Mouse (Mus musculus): Measurements from ENCODE around the gene Slx1b. TPM values are rescaled to one million over a fixed set of nuclear protein-coding genes. Genes with fewer than 3 reads are reported as not detected.
"Not testable (repeated sequence)": the region's sequence is repeated elsewhere in the genome, so short reads cannot be mapped to it uniquely, and the experiment has no call there.

Gene Slx1b
- total RNA-seq, 2 experiments from 2014 or later = 0.84 to 3.2 TPM

DNA sequence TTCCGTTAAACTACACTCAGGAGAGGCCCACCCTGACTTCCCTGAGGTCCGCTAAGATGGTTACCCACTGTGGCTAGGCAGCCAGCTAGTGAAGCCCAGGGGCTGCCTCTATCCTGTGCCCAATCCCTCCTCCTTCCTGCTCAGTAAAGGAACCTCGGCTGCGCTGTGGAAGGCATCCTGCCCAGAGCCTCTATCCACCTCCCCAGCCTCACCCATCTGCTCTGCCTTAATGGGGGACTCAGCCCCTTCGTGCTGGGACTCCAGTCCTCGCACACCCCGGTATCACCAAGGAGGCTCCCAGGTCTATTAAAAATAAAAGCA, 8.1 kb upstream of the Slx1b start:
- no peak for ATAC-seq (replicated peaks; ENCODE audit: low FRiP score, poor library complexity, severe bottlenecking)

DNA sequence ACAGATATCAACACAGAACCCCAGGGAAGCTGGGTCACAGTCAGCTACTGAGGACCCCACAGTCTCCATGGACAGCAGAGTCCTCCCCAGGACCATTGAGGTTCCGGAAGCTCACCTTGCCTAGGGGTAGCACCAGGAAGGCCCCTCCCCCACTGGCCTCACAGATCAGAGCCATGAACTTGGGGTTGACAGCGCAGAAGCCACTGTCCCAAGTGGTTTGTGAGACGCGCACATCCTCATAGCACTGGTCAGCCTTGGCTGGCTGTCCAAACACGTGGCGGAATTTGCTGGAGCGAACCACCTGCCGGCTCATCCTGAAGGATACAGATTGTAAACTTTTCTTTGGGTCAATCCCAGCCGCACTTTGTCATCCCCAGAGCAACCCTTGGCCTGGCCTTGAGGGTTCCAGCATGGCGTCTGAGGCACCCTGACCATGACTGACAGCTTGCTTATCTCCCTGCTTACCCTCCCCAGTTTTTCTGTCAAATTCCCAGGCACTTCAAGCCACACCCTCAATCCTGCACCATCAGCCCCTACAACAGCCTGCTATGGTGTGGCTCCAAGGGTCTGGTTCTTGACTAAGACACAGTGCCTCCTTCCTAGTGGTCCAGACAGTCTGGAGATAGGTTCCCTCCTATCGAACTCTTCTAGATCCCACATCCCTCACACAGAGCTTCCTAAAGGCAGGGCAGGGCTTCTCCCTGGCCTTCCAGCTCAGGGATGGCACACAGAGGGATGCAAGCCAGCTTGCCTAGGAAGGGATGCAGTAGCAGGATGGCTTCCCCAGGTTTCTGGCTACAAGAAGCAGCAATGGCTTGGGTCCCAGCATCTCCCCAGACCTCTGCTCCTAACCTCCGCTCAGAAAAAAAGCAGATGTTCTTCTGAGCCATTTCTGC, 7.5 kb upstream of the Slx1b start:
- ATAC-seq (replicated peaks; ENCODE audit: low FRiP score, poor library complexity, severe bottlenecking) = no peak

DNA sequence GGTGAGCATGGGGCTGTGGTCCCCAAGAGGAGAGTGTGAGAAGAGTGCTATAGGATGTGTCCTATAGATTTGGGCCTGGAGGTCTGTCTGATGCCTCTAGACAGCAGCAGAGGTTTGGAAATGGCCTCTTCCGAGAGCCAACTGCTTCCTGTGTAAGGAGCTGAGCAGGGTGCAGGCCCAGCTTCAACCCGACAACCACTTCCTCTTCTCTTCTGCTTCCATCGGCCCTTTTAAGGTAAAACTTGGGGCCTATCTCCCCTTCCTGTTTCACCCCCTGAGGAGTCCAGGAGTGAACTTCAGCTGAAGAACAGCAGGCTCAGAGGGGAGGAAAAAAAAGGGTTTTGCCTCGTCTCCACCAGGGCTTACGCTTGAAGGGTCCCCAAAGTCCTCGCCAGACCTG, 6.8 kb upstream of the Slx1b start:
- ATAC-seq (replicated peaks; ENCODE audit: low FRiP score, poor library complexity, severe bottlenecking) = no peak

DNA sequence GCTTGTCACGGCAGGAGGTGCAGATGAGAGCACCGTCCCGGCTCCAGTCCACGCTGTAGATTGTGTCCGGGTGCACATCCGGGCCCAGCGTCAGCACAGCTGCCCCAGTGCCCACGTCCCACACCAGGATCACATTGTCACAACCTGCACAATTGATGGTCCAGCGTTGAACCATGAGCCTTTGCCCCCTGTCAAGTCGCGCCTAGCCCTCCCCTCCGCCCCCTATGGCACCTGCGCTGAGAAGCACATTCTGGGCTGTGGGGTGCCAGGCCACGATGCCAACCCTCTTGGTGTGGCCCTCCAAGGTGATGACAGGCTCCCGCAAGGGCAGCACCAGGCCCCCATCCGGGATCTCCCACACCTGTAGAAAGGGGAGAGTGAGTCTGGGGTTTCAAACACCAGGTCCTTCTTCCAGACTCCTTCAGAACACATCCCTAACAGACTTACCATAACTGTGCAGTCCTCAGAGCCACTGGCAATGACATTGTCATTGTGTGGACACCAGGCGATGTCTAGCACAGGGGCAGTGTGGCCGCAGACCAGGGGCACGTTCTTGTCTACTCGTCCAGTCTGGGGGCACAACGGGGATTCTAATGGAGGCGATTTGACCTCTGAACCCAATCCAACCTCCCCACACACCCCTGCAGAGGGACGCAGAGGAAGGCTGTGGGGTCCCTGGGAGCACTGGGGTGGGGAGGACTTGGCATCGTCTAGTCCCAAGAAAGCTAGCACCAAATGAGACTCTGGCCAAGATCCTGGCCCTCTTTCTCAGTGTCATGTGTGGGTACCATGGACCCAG, 6.2 kb upstream of the Slx1b start:
- no peak for ATAC-seq (replicated peaks; ENCODE audit: low FRiP score, poor library complexity, severe bottlenecking)

DNA sequence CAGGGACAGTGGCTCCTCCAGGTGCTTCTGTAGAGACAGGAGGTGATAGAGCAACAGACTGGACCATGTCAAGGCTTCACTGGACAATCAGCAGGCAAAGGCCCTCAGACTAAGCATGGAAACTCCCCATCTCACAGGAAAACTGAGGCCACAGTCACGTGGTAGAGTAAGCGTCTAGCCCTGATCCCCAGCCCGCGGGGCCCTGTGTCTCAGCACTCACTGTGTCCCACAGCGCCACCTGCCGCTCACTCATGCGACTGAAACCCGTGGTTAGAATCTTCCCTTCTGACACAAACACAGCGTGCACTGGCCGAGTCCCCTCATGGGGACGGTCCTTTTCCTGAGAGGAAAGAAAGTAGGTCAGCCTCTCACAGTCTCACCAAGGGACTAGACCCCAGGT, 5.5 kb upstream of the Slx1b start:
- peak; percentile 64 for ATAC-seq (replicated peaks; ENCODE audit: low FRiP score, poor library complexity, severe bottlenecking)

DNA sequence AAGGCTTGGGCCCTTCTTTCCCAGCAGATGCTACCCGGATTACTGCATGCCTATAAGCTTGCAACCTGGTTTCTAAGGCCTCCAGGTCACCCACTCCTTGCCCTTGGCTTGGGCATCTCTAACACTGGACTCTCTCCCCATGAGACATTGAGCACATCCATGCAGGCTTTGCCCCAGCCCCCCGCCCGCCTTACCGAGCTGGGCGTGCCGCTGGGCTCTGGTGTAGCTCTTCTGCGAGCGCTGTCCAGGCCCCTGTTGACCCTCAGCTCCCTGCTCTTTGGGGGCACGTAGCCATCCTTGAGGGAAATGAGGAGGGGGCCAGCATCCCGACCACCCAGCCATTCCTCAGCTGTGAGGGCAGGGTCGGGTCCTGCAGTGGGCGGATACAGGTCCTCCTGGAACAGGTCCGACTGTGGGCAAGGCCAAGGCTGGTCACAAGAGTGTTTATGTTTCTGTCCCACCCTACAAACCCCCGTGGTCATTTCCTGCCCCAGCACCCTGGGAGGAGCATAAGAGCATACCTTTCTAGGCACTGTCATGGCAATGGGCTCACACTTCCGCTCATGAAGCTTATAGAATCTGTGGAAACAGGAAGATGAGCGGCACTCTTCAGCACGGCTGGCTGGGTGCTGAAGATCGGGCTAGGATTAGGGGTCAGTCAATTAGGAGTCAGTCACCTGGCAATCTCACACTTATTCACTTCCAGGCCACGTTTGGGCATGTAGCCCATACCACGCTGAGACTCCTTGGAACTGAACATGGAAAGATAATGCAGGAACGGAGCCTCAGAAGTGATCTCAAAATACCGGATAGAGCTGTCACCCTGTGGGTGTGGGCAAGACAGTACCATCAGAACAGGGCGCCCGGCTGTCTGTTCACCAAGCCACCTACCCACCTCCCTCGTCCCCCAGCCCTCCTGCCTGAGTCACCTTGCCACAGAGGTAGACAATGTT, 4.8 kb upstream of the Slx1b start:
- no peak for ATAC-seq (replicated peaks; ENCODE audit: low FRiP score, poor library complexity, severe bottlenecking)

DNA sequence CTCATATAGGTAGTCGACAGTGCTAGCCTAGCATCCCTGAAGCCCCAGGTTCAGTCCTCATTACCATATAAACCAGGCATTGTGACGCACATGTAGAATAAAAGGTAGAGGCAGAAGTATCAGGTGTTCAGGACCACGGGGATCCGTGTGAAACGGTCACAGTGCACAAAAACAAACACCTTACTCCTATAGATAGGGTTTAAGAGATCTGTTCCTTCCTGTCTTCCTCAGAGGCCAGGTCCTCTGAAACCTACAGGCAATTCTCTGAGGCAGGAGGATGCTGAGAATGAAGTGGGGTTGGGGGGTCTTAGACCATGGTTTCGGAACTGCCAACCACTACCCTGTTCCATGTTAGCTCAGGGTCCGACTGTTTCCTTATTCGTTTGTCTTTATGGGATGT, 2.3 kb upstream of the Slx1b start:
- no peak for ATAC-seq (replicated peaks; ENCODE audit: low FRiP score, poor library complexity, severe bottlenecking)

DNA sequence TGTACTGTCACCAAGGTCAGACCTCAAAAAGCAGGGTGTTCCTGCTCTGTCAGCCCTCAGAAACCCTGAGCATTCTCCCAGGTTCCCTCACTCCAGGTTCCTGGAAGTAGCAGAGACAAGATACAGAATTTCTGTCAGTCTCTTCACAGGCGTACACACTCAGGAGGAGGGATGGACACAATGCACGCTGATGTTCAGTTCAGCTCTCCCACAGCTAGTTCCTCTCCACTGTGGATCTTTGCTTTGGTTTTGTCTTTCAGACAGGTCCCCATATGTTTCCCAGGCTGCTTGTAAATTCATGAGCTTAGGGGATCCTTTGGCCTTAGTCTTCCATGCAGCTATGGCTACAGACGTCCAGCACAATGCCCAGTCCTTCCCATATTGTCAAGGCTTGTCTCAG, 1.3 kb upstream of the Slx1b start:
- no peak for ATAC-seq (replicated peaks; ENCODE audit: low FRiP score, poor library complexity, severe bottlenecking)

DNA sequence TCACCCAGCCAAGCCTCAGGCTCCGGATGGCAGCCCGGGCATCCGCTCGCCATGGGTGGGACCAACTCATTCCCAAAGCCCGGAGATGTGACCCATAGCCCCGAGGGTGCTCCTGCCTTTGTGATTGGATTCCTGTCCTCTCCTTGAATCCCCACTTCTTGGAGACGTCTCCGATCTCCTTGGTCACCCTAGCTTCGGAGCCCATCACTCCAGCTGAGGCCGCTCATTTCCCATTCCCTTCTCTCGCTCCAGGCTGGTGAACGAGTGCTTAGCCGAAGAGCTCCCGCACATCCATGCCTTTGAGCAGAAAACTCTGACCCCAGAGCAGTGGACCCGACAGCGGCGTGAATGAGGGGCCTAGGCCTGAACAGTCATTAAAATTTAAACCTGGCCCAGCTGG, 719 bp upstream of the Slx1b start:
- peak; percentile 21 for ATAC-seq (replicated peaks; ENCODE audit: low FRiP score, poor library complexity, severe bottlenecking)

DNA sequence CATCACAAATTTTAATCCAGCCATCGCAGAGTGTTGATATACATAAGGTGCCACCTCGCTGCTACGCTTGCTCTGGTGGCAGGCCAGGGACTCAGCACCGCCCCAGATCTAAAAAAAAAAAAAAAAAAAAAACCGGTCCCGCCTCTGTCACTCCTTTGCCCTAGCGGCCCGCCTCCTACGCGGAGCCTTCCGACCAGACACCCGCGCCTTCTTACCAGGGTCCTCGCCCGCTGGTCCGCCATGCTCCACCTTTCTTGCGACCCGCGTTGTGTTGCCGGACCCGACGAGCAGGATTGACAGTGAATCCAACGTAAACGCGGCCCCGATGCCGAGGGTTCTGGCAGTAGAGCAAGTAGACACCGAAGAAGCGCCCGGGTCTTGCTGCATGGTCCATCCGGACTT, 373 bp downstream of the Slx1b start, which contains the start of gene Bola2:
Bola2 (plus strand) TSS at position 192 of the 402 bp plus-strand sequence.
- peak; percentile 82 for ATAC-seq (replicated peaks; ENCODE audit: low FRiP score, poor library complexity, severe bottlenecking)

DNA sequence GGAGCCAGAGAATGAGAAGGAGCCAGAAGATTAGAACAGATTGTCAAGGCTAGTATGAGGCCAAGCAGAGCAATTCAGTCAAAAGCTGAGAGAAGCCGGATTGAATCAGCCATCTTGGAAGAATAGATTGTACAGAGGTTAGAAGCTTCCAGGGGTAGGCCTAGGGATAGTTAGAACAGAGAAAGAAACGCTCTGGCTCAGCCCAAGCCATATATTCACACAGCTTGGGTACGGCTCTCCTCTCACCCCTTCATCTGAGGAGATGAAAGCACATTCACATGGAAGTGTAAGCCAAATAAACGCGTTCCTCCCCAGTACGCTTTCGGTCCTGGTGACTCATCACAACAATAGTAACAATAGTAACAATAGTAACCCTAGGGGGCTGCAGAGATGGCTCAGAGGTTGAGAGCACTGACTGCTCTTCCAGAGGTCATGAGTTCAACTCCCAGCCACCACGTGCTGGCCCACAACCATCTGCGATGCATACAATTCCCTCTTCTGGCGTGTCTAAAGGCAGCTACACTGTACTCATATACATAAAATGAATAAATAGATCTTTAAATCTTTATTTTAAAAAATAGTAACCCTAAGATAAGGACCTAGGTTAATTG, 1.0 kb downstream of the Slx1b start:
- ATAC-seq (replicated peaks; ENCODE audit: low FRiP score, poor library complexity, severe bottlenecking) = no peak

DNA sequence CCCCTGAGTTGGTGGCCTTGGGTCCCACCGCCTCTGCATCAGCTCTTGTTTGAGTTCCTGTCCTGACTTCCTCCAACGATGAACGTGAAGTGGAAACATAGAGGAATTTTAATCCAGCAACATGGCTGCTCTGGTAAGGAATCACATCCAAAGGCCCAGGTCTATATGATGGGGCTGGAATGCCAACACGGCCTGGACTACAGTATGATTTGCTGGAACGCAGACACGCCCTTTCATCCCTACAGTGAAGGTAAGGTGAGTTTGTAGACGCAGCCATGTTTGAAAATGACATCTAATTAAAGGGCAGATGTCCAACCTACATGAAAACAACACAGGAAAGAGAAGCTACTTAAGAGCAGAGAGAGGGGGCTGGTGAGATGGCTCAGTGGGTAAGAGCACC, 1.8 kb downstream of the Slx1b start:
- ATAC-seq (replicated peaks; ENCODE audit: low FRiP score, poor library complexity, severe bottlenecking) = no peak

DNA sequence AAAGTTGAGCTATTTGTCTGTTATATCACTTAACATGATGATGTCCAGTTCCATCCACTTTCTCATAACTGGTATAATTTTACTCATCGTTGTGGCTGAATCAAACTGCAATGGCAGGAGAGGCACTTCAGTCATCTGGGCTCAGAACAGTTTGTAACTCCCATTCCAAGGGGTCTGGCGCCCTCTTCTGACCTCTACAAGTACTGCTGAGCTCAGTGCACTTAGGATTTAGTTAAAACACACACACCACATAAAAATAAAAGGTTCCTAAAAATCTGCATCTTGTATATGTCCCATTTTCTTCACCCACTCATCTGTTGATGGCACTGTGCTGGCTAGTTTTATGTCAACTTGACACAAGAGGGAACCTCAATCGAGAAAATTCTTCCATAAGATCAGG, 2.3 kb downstream of the Slx1b start:
- no peak for ATAC-seq (replicated peaks; ENCODE audit: low FRiP score, poor library complexity, severe bottlenecking)

DNA sequence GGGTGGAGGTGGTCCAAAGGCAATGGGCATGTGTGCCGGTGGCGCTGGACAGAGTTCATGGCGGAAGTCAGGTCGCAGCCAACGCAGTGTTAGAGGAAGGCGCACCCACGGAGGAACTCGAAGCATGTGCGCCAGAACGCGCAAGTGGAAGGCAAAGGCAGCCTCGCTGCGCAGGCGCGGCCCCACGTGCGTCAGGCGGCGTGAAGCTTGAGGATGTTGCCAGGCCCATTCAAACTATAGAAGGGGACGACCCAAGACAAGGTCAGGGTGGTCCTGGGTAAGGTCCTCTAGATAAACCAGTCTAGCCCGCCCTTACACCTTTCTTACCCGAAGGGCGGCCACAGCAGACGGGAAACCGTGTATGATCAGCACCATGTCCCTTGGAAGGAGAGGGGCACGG, 3.2 kb downstream of the Slx1b start:
- no peak for ATAC-seq (replicated peaks; ENCODE audit: low FRiP score, poor library complexity, severe bottlenecking)

DNA sequence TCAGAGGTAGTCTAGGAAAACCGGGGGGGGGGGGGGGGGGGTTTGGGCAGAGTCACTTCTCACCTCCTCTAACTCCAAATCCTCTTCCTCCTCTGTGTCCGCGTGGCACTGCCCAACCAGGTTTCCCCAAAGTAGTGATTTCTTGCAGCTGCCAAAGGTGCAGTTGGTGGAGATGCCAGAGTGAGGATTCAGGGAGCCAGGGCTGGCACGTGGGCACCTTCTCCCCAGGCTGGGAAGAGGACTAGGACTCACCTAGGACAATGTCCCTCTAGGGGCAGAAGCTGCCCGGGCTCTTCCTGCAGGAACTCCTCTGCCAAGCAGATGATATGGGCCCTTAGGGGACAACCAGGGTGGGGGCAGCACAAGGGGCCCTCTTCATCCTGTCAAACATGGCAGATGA, 3.9 kb downstream of the Slx1b start:
- ATAC-seq (replicated peaks; ENCODE audit: low FRiP score, poor library complexity, severe bottlenecking) = no peak

DNA sequence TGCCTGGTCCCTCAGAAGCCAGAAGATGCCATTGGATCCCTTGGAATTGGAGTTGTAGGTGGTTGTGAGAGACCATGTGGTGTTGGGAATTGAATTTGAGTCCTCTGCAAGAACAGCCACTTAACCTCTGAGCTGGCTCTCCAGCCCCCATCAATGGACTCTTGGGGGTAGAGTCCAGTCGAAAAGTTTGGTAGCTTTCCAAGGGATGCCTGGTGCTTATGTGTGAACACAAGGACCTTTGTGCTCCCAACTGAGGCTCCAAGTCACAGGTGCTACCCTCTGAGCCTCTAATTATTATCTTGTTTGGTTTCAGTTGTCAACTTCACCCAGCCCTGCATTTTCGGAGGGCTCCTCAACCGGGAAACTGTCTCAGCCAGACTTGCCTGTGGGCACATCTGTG, 4.8 kb downstream of the Slx1b start:
- no peak for ATAC-seq (replicated peaks; ENCODE audit: low FRiP score, poor library complexity, severe bottlenecking)

DNA sequence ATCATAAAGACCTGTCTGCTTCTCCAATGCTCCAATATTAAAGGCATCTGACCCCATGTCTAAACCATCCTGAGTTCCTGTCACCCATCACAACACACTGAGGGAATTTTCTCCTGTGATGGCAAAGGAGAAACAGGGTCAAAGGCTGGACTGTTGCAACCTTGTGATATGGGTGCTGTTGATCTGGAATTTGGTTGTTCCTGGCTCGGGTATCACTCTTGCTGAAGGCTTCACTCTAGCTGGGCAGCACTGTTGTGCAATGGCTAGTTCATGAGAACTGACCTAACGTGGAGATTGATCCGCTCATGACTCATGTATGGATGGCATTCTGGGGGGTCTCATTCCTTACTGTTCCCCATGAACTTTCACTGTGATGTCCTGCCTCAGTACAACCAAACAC, 6.6 kb downstream of the Slx1b start:
- ATAC-seq (replicated peaks; ENCODE audit: low FRiP score, poor library complexity, severe bottlenecking) = no peak

DNA sequence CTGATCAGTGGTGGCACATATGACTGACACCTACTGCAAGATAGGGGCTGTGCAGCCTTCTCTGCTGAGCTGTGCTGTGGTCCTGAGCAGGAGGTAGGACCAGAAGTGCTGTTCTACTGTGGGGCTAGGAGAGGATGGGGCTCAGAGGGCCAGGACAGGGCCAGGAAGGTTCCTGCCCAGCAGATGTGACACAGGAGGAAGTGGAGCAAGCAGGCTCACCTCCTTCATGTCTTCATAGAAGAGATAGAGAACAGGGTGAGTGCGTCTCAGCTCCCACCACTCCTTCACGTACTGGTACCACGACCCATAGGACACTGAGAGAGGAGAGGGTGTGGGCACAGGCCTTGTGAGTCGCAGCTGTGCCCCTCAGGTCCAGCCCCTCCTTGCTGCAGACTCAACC, 7.4 kb downstream of the Slx1b start:
- ATAC-seq (replicated peaks; ENCODE audit: low FRiP score, poor library complexity, severe bottlenecking) = not testable (repeated sequence)

DNA sequence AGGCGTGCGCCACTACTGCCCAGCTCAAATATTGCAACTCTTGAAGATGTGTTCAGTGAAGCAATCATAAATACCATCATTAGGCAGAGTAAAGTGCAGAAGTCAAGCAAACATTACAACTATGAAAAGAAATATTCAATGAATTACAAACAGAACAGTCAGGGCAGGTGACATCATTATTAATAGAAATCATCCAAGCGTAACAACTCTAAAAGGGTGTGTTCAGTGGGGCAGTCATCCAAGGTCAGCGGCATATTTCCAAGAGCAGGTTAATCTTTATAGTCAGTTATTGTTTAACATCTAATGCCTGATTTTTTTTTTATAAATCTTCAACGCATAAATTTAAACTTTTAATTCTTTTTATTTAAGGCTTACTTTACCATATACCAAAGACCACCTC, 14.4 kb downstream of the Slx1b start:
- ATAC-seq (replicated peaks; ENCODE audit: low FRiP score, poor library complexity, severe bottlenecking) = no peak

DNA sequence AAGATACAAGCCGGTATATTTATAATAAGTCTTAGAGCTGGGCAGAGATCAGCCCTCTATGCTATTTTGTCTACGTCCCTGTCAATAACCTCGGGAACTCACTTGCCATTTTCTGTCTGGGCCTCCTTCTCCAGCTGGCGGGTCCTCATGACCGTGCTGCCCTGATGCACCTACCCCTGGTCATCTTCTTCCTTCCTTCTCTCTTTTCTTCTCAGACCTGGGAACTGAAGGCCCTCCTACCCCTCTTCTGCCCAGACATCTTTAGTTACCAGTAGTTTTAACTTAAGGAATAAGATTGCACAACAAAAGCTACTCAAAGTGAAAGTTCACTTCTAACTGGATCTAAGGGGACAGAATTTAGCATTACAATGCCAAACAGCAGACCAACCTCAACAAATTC, 15.9 kb downstream of the Slx1b start:
- ATAC-seq (replicated peaks; ENCODE audit: low FRiP score, poor library complexity, severe bottlenecking) = no peak
